Mouse (Mus musculus): ENCODE data around the gene Klhdc9. TPM values are rescaled to one million over a fixed set of nuclear protein-coding genes. Genes with fewer than 3 reads are reported as not detected.

Gene Klhdc9
- polyA plus RNA-seq, 1 experiment from 2014 or later: 1.7 TPM

GRCm38 (mm10) chr1:171384361-171384760, 23.8 kb upstream of the Klhdc9 start:
- Histone ChIP-seq H3K27ac (ENCODE audit: low read depth, low read length) (no peak overlapping the region), H3K27me3 (ENCODE audit: control insufficient read depth, insufficient read depth, low read length) (peaks cover 3% of the 10 kb centered on the region; the same call in 1 of the 2 replicates), H3K4me1 (replicated peaks; ENCODE audit: control insufficient read depth, insufficient read depth, low read length) (no peaks in the 10 kb centered on the region; the same call in 1 of the 2 replicates), H3K9ac (ENCODE audit: low read length) (no peak overlapping the region), H3K36me3 (ENCODE audit: control insufficient read depth, insufficient read depth, low read length) (no peaks in the 10 kb centered on the region), H3K4me3 (ENCODE audit: low read depth, low read length) (no peak overlapping the region), H3K4me2 (ENCODE audit: low read depth, low read length, severe bottlenecking) (no peak overlapping the region), H3K9me3 (ENCODE audit: control insufficient read depth, low read length) (no peaks in the 10 kb centered on the region)
- DNase-seq (ENCODE audit: low spot score) (no peak), ATAC-seq (replicated peaks; ENCODE audit: low FRiP score) (no peak)
- WGBS: 66% methylated on average over 9 of the region's 9 CpGs

- no peak overlapping the region for H3K4me3 ChIP-seq (ENCODE audit: low read depth, low read length)
- whole genome bisulfite sequencing: 82% methylated on average over 11 of the region's 11 CpGs
- H3K36me3 ChIP-seq (ENCODE audit: control insufficient read depth, insufficient read depth, low read length): no peaks in the 10 kb centered on the region
- DNase-seq (ENCODE audit: low spot score) (no peak), ATAC-seq (replicated peaks; ENCODE audit: low FRiP score) (no peak)
- H3K4me2 ChIP-seq (ENCODE audit: low read depth, low read length, severe bottlenecking): no peak overlapping the region
- no peaks in the 10 kb centered on the region; the same call in 1 of the 2 replicates for H3K4me1 ChIP-seq (replicated peaks; ENCODE audit: control insufficient read depth, insufficient read depth, low read length)
- H3K27ac ChIP-seq (ENCODE audit: low read depth, low read length): no peak overlapping the region
- no peaks in the 10 kb centered on the region for H3K9me3 ChIP-seq (ENCODE audit: control insufficient read depth, low read length)
- peaks cover 3% of the 10 kb centered on the region; the same call in 1 of the 2 replicates for H3K27me3 ChIP-seq (ENCODE audit: control insufficient read depth, insufficient read depth, low read length)
- H3K9ac ChIP-seq (ENCODE audit: low read length): no peak overlapping the region
Measured at GRCm38 (mm10) chr1:171382096-171382620, 21.6 kb upstream of the Klhdc9 start.

GRCm38 (mm10) chr1:171379935-171380599, 19.5 kb upstream of the Klhdc9 start:
- Histone ChIP-seq H3K36me3 (ENCODE audit: control insufficient read depth, insufficient read depth, low read length) (no peaks in the 10 kb centered on the region), H3K4me3 (ENCODE audit: low read depth, low read length) (peak overlapping the region; percentile 19), H3K9ac (ENCODE audit: low read length) (0 out of 2 replicates have a peak overlapping the region, but pooled peaks have one; percentile 16), H3K9me3 (ENCODE audit: control insufficient read depth, low read length) (no peaks in the 10 kb centered on the region), H3K27ac (ENCODE audit: low read depth, low read length) (no peak overlapping the region), H3K27me3 (ENCODE audit: control insufficient read depth, insufficient read depth, low read length) (peaks cover 3% of the 10 kb centered on the region; the same call in 1 of the 2 replicates), H3K4me2 (ENCODE audit: low read depth, low read length, severe bottlenecking) (peak overlapping the region; percentile 45), H3K4me1 (replicated peaks; ENCODE audit: control insufficient read depth, insufficient read depth, low read length) (no peaks in the 10 kb centered on the region; the same call in 1 of the 2 replicates)
- DNase-seq (ENCODE audit: low spot score) (peak; percentile 88), ATAC-seq (replicated peaks; ENCODE audit: low FRiP score) (peak; percentile 80)
- 5% methylated on average over 31 of the region's 31 CpGs for WGBS

GRCm38 (mm10) chr1:171378298-171378697, 17.7 kb upstream of the Klhdc9 start:
- Histone ChIP-seq H3K4me2 (ENCODE audit: low read depth, low read length, severe bottlenecking) (no peak overlapping the region), H3K4me1 (replicated peaks; ENCODE audit: control insufficient read depth, insufficient read depth, low read length) (peaks cover 4% of the 10 kb centered on the region; the same call in 1 of the 2 replicates), H3K36me3 (ENCODE audit: control insufficient read depth, insufficient read depth, low read length) (no peaks in the 10 kb centered on the region), H3K9ac (ENCODE audit: low read length) (no peak overlapping the region), H3K27me3 (ENCODE audit: control insufficient read depth, insufficient read depth, low read length) (peaks cover 3% of the 10 kb centered on the region; the same call in 1 of the 2 replicates), H3K27ac (ENCODE audit: low read depth, low read length) (no peak overlapping the region), H3K9me3 (ENCODE audit: control insufficient read depth, low read length) (no peaks in the 10 kb centered on the region), H3K4me3 (ENCODE audit: low read depth, low read length) (no peak overlapping the region)
- DNase-seq (ENCODE audit: low spot score) (no peak), ATAC-seq (replicated peaks; ENCODE audit: low FRiP score) (no peak)
- 86% methylated on average over 6 of the region's 6 CpGs for WGBS

- Histone ChIP-seq H3K9ac (ENCODE audit: low read length) (no peak overlapping the region), H3K4me1 (replicated peaks; ENCODE audit: control insufficient read depth, insufficient read depth, low read length) (peaks cover 4% of the 10 kb centered on the region; the same call in 1 of the 2 replicates), H3K9me3 (ENCODE audit: control insufficient read depth, low read length) (no peaks in the 10 kb centered on the region), H3K27me3 (ENCODE audit: control insufficient read depth, insufficient read depth, low read length) (peaks cover under 1% of the 10 kb centered on the region; the same call in 1 of the 2 replicates), H3K4me3 (ENCODE audit: low read depth, low read length) (no peak overlapping the region), H3K4me2 (ENCODE audit: low read depth, low read length, severe bottlenecking) (no peak overlapping the region), H3K36me3 (ENCODE audit: control insufficient read depth, insufficient read depth, low read length) (no peaks in the 10 kb centered on the region), H3K27ac (ENCODE audit: low read depth, low read length) (no peak overlapping the region)
- ATAC-seq (replicated peaks; ENCODE audit: low FRiP score) (no peak), DNase-seq (ENCODE audit: low spot score) (no peak)
- 48% methylated on average over 9 of the region's 9 CpGs for WGBS
Measured at GRCm38 (mm10) chr1:171375646-171376097, 15.1 kb upstream of the Klhdc9 start.

GRCm38 (mm10) chr1:171373946-171374345, 13.3 kb upstream of the Klhdc9 start:
- Histone ChIP-seq H3K36me3 (ENCODE audit: control insufficient read depth, insufficient read depth, low read length) (no peaks in the 10 kb centered on the region), H3K4me1 (replicated peaks; ENCODE audit: control insufficient read depth, insufficient read depth, low read length) (0 out of 2 replicates have a peak, but pooled peaks cover 4% of the 10 kb centered on the region), H3K27me3 (ENCODE audit: control insufficient read depth, insufficient read depth, low read length) (no peaks in the 10 kb centered on the region; the same call in 1 of the 2 replicates), H3K9me3 (ENCODE audit: control insufficient read depth, low read length) (no peaks in the 10 kb centered on the region), H3K4me3 (ENCODE audit: low read depth, low read length) (no peak overlapping the region), H3K27ac (ENCODE audit: low read depth, low read length) (no peak overlapping the region), H3K4me2 (ENCODE audit: low read depth, low read length, severe bottlenecking) (no peak overlapping the region), H3K9ac (ENCODE audit: low read length) (peak overlapping the region; percentile 12; the same call in 1 of the 2 replicates)
- ATAC-seq (replicated peaks; ENCODE audit: low FRiP score) (0 out of 2 replicates have a peak, but pooled peaks have one; percentile 4), DNase-seq (ENCODE audit: low spot score) (no peak)
- WGBS: 0% methylated on average over 3 of the region's 4 CpGs

GRCm38 (mm10) chr1:171372880-171373279, 12.3 kb upstream of the Klhdc9 start:
- no peaks in the 10 kb centered on the region; the same call in 1 of the 2 replicates for H3K27me3 ChIP-seq (ENCODE audit: control insufficient read depth, insufficient read depth, low read length)
- H3K27ac ChIP-seq (ENCODE audit: low read depth, low read length): no peak overlapping the region
- no peak for DNase-seq (ENCODE audit: low spot score)
- H3K9me3 ChIP-seq (ENCODE audit: control insufficient read depth, low read length): no peaks in the 10 kb centered on the region
- WGBS: 34% methylated on average over 3 of the region's 3 CpGs
- no peaks in the 10 kb centered on the region for H3K36me3 ChIP-seq (ENCODE audit: control insufficient read depth, insufficient read depth, low read length)
- no peak overlapping the region for H3K9ac ChIP-seq (ENCODE audit: low read length)
- ATAC-seq (replicated peaks; ENCODE audit: low FRiP score): no peak
- H3K4me3 ChIP-seq (ENCODE audit: low read depth, low read length): no peak overlapping the region
- 0 out of 2 replicates have a peak, but pooled peaks cover 4% of the 10 kb centered on the region for H3K4me1 ChIP-seq (replicated peaks; ENCODE audit: control insufficient read depth, insufficient read depth, low read length)
- no peak overlapping the region for H3K4me2 ChIP-seq (ENCODE audit: low read depth, low read length, severe bottlenecking)

- H3K4me1 ChIP-seq (replicated peaks; ENCODE audit: control insufficient read depth, insufficient read depth, low read length): 0 out of 2 replicates have a peak, but pooled peaks cover 4% of the 10 kb centered on the region
- H3K4me2 ChIP-seq (ENCODE audit: low read depth, low read length, severe bottlenecking): no peak within 1 kb of the TSS
- ATAC-seq (replicated peaks; ENCODE audit: low FRiP score): no peak
- H3K9me3 ChIP-seq (ENCODE audit: control insufficient read depth, low read length): no peaks in the 10 kb centered on the region
- H3K9ac ChIP-seq (ENCODE audit: low read length): no peak within 1 kb of the TSS
- no peak within 1 kb of the TSS for H3K4me3 ChIP-seq (ENCODE audit: low read depth, low read length)
- WGBS: 39% methylated on average over 20 of the region's 20 CpGs
- no peak for DNase-seq (ENCODE audit: low spot score)
- H3K27ac ChIP-seq (ENCODE audit: low read depth, low read length): no peak within 1 kb of the TSS
- H3K36me3 ChIP-seq (ENCODE audit: control insufficient read depth, insufficient read depth, low read length): no peaks in the 10 kb centered on the region
- no peaks in the 10 kb centered on the region; the same call in 1 of the 2 replicates for H3K27me3 ChIP-seq (ENCODE audit: control insufficient read depth, insufficient read depth, low read length)
Measured at GRCm38 (mm10) chr1:171369845-171370556, 9.4 kb upstream of the Klhdc9 start, which contains the start of gene Nectin4. Nectin4 (plus strand) TSS chr1:171370099.
